Mouse (Mus musculus) forebrain, embryonic 14.5 days (tissue): ENCODE results near the gene Klrb1f. TPM values are rescaled to one million over a fixed set of nuclear protein-coding genes. Genes with fewer than 3 reads are reported as not detected.
"Not testable (repeated sequence)": the region's sequence is repeated elsewhere in the genome, so short reads cannot be mapped to it uniquely, and the experiment has no call there.

Source experiments
- ATAC-seq: fragments of 200-750 bp; cut with Nextera tagmentation; 2 replicates; pipeline ENCODE4 v1.8.0; 2017; ENCODE audit warnings: mild to moderate bottlenecking, moderate library complexity
- DNase-seq: peaks from one replicate; pipeline ENCODE4 v3.0.0-alpha.2; 2015; ENCODE audit warnings: low spot score
- H3K27ac ChIP-seq: fragments of 300-500 bp; sonication (generic); 2 replicates; pipeline ENCODE4 v1.5.1; 2014; ENCODE audit warnings: low read depth, mild to moderate bottlenecking, control low read depth, low read length, moderate library complexity
- H3K27me3 ChIP-seq: fragments of 300-500 bp; sonication (generic); replicated peaks from 2 replicates; pipeline ENCODE4 v1.6.1; 2014; ENCODE audit warnings: low read length, control low read depth, mixed read lengths; ENCODE audit not compliant: control insufficient read depth, insufficient read depth
- H3K36me3 ChIP-seq: fragments of 300-500 bp; sonication (generic); 2 replicates; pipeline ENCODE4 v1.6.1; 2014; ENCODE audit warnings: low read length, control low read depth; ENCODE audit not compliant: control insufficient read depth, insufficient read depth
- H3K4me1 ChIP-seq: fragments of 300-500 bp; sonication (generic); 2 replicates; pipeline ENCODE4 v1.6.1; 2014; ENCODE audit warnings: antibody characterized with exemption, low read length, control low read depth; ENCODE audit not compliant: control insufficient read depth, insufficient read depth
- H3K4me2 ChIP-seq: fragments of 300-500 bp; sonication (generic); 2 replicates; pipeline ENCODE4 v1.6.1; 2014; ENCODE audit warnings: mild to moderate bottlenecking, control low read depth, low read length
- H3K4me3 ChIP-seq: fragments of 300-500 bp; sonication (generic); 2 replicates; pipeline ENCODE4 v1.5.1; 2014; ENCODE audit warnings: low read depth, low read length, control low read depth
- H3K9ac ChIP-seq: fragments of 300-500 bp; sonication (generic); 2 replicates; pipeline ENCODE4 v1.6.1; 2014; ENCODE audit warnings: mild to moderate bottlenecking, low read length, control low read depth, moderate library complexity
- H3K9me3 ChIP-seq: fragments of 300-500 bp; sonication (generic); replicated peaks from 2 replicates; pipeline ENCODE4 v1.6.1; 2016; ENCODE audit warnings: low read length, control low read depth, mixed read lengths; ENCODE audit not compliant: control insufficient read depth
- WGBS: fragments of 180-500 bp; shearing (Covaris S2); extraction: QIAGEN DNeasy Blood & Tissue Kit; methylation state at CpG from one replicate; pipeline ENCODE4 v1.1.7; 2014; 5-methylcytosine and 5-hydroxymethylcytosine counted together
- polyA plus RNA-seq: library from polyadenylated mRNA; unstranded; fragments of >200 nt; fragmentation: Nextera tagmentation; extraction: Ambion mirVana; gene quantifications from 2 replicates; pipeline ENCODE4 v1.2.1, GENCODE M21; 2014

The Klrb1f gene
- 0.15 and 0.26 TPM in 2 replicates for polyA plus RNA-seq

DNA sequence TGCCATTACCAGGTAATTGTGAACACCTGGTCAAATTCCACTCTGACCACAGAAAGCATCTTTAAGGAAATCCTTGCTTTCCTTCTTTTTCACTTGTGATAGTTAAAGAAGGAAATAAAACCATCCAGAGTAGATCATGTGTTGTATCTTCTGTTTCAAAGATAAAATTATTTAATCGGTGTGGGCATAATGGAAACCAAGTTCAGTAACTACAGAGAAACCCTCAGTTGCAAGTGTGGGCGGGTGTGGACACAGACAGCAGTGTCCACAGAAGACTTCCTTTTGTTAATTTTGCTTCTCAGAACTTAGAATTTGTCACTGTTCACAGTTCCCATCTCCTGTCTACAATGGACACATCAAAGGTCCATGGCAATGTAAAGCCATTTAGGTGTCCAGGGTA lies at the start of gene Klrb1f:
Klrb1f (plus strand) TSS at position 301 of the 400 bp plus-strand sequence.
- Histone ChIP-seq H3K27me3 (no peaks in the 10 kb centered on the region), H3K36me3 (no peaks in the 10 kb centered on the region), H3K4me3 (no peak within 1 kb of the TSS), H3K4me2 (no peak within 1 kb of the TSS), H3K27ac (no peak within 1 kb of the TSS), H3K9ac (no peak within 1 kb of the TSS), H3K4me1 (no peaks in the 10 kb centered on the region), H3K9me3 (no peaks in the 10 kb centered on the region)
- 93% methylated on average over 2 of the region's 2 CpGs for WGBS
- DNase-seq (no peak), ATAC-seq (no peak)

DNA sequence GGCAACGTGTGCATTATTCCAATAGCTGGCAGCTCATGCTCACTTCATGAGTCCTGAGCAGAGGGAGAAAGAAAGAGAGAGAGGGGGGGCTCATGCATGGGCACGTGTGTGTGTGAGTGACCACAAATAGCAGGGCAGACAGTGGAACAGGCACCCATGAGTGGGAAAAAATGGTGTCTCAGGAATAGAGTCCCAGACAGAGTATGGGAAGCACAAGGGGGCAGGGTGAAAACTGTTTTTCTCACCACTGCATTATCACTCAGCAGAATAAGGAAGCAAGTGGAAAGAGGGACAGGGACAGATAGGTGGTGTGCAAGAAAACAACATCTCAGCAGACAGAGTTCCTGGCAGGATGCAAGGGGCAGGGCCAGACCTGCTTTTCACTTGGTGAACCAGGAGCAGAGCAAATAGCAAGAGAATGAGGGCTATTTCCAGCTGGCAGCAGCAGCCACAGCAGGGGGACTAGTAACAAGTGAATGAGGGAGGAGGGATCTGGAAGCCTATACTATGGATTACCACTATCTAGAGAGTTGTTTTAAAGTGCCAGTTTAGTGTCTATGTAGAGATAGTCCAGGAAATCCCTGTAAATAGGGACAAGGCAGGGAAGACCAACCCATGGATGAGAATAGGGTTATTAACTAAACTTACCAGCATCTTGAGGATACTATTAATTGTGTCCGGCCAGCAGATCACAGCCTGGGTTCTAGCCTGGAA lies 49.5 kb upstream of the Klrb1f start:
- Histone ChIP-seq H3K9ac (no peak overlapping the region), H3K36me3 (no peaks in the 10 kb centered on the region), H3K27me3 (no peaks in the 10 kb centered on the region), H3K27ac (no peak overlapping the region), H3K4me3 (no peak overlapping the region), H3K4me2 (no peak overlapping the region), H3K9me3 (no peaks in the 10 kb centered on the region), H3K4me1 (0 out of 2 replicates have a peak, but pooled peaks cover 5% of the 10 kb centered on the region)
- WGBS = 48% methylated on average over 3 of the region's 3 CpGs
- ATAC-seq (no peak), DNase-seq (peak; percentile 0)

DNA sequence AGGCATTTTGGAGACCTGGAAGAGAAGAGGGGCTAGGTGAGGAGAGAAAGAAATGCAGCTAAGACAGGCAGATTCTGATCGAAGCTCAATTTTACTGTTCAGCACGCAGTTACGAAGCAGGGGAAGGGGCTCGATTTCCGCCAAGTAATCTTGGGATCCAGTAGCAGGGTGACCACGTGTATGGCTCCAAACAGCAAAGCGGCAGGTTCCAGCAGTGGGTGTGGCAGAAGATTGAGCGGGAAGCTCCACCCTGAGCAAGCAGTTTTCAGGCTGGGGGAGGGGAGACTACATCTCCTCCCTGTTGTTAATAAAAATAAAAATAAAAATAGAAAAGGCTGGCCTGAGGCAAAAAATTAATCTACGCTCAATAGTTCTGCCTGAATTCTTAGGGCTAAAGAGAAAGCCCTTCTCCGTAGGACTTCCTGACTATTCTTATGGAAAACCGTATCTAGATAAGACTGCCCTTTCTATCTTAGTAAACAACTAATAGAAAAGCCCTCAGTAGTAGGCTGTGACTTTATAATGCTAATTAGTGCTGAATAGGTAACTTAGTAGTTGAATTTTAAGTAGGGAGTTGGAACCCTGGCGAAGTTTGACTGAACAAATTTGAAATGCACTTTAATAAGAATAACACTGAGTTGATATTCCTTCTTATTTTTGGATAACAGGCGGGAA lies 48.8 kb upstream of the Klrb1f start:
- 45% methylated on average over 13 of the region's 13 CpGs for WGBS
- no peak overlapping the region for H3K4me2 ChIP-seq
- no peak for ATAC-seq
- no peaks in the 10 kb centered on the region for H3K9me3 ChIP-seq
- H3K9ac ChIP-seq = no peak overlapping the region
- no peaks in the 10 kb centered on the region for H3K36me3 ChIP-seq
- H3K27ac ChIP-seq = no peak overlapping the region
- no peak overlapping the region for H3K4me3 ChIP-seq
- H3K4me1 ChIP-seq = 0 out of 2 replicates have a peak, but pooled peaks cover 5% of the 10 kb centered on the region
- DNase-seq = no peak
- H3K27me3 ChIP-seq = no peaks in the 10 kb centered on the region

DNA sequence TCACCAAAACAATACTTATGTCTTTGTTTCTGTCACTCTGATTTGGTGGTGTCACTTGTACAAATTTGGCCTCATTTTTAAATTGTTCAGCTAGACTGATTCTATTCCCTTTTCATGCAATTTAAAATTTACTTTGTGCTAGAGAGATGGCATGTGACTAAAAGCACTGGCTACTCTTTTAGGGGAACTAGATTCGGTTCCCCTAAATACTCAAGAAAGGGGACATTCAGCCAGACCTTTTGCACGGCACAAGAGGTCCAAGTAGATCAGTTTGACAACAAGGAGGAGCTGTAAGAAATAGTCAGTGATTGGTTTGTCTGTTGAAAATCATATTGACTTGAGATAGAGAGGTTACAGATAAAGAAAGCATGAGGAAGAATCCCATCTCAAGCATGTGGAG lies 44.3 kb upstream of the Klrb1f start:
- 93% methylated on average over 2 of the region's 2 CpGs for WGBS
- no peak for ATAC-seq
- no peaks in the 10 kb centered on the region for H3K4me1 ChIP-seq
- H3K27me3 ChIP-seq = no peaks in the 10 kb centered on the region
- no peak for DNase-seq
- H3K27ac ChIP-seq = no peak overlapping the region
- no peak overlapping the region for H3K4me3 ChIP-seq
- H3K36me3 ChIP-seq = no peaks in the 10 kb centered on the region
- H3K4me2 ChIP-seq = no peak overlapping the region
- H3K9ac ChIP-seq = no peak overlapping the region
- no peaks in the 10 kb centered on the region for H3K9me3 ChIP-seq

DNA sequence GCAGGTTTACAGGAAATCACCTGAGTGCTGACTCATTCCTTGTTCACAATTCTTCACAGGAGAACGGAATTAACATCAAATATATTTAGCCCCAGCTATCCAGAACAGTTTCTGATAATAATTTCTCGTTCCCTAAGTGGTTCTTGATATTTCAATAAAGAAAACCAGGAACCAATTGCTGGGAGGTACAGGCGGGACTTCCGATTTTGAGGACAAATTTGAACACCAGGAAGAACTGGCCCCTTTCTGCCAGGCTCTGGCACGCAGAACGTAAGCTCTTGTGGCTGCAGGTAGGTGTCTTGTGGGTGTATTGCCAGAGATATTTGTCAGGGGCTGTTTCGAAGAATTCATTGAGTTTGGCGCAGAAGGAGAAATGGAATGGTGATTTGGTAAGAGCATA lies 37.1 kb upstream of the Klrb1f start:
- WGBS = 90% methylated on average over 8 of the region's 8 CpGs
- no peaks in the 10 kb centered on the region for H3K36me3 ChIP-seq
- H3K27me3 ChIP-seq = no peaks in the 10 kb centered on the region
- no peak for ATAC-seq
- H3K4me2 ChIP-seq = no peak overlapping the region
- H3K27ac ChIP-seq = no peak overlapping the region
- H3K9me3 ChIP-seq = no peaks in the 10 kb centered on the region
- no peak for DNase-seq
- no peaks in the 10 kb centered on the region for H3K4me1 ChIP-seq
- no peak overlapping the region for H3K4me3 ChIP-seq
- no peak overlapping the region for H3K9ac ChIP-seq

DNA sequence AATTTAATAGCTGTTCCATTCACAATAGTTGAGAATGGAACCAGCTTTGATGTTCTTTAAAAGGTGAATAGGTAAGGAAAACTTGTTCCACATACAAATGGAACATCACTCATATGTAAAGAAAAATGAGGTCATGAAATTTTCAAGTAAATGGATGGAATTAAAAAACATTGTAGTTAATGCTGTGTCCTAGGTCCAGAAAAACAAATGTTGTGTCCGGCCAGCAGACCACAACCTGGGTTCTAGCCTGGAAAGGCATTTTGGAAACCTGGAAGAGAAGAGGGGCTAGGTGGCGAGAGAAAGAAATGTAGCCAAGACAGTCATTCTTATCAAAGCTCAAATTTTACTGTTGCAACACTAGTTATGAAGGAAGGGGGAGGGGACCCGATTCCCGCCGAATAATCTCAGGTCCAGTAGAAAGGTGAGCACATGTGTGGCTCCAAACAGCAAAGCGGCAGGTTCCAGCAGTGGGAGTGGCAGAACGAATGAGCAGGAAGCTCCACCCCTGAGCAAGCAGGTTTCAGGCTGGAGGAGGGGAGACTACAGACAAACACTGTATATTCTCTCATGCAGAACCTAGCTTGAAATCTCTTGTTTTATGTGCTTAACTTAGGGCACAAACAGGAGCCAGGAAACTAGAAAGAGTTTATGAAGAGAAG lies 35.7 kb upstream of the Klrb1f start:
- H3K4me3 ChIP-seq, DNase-seq, H3K27me3 ChIP-seq, ATAC-seq, H3K27ac ChIP-seq, H3K36me3 ChIP-seq, H3K4me1 ChIP-seq, H3K4me2 ChIP-seq, H3K9ac ChIP-seq, H3K9me3 ChIP-seq: not testable (repeated sequence)
- WGBS = 90% methylated on average over 7 of the region's 7 CpGs

DNA sequence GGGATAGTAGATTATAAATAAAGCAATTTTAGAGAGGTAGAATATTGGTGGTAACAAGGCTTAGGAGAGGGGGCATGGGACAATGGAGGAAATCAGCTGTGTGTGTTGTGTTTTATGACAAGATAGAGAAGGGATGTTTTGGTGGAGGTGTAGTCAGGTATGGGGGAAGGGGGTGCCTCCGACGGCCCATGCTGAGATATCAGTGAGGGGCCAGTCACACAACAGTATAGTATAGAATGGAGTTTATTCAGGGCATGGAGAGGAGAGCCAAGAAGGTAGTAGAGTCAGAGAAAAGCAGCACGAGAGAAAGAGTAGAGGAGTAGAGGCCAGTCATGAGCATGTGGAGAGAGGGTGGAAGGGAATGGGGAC lies 35.2 kb upstream of the Klrb1f start:
- no peak overlapping the region for H3K4me2 ChIP-seq
- no peaks in the 10 kb centered on the region for H3K9me3 ChIP-seq
- no peak overlapping the region for H3K27ac ChIP-seq
- ATAC-seq (no peak), DNase-seq (no peak)
- no peaks in the 10 kb centered on the region for H3K36me3 ChIP-seq
- no peak overlapping the region for H3K9ac ChIP-seq
- no peak overlapping the region for H3K4me3 ChIP-seq
- no peaks in the 10 kb centered on the region for H3K27me3 ChIP-seq
- H3K4me1 ChIP-seq = no peaks in the 10 kb centered on the region
- 84% methylated on average over 3 of the region's 3 CpGs for WGBS

DNA sequence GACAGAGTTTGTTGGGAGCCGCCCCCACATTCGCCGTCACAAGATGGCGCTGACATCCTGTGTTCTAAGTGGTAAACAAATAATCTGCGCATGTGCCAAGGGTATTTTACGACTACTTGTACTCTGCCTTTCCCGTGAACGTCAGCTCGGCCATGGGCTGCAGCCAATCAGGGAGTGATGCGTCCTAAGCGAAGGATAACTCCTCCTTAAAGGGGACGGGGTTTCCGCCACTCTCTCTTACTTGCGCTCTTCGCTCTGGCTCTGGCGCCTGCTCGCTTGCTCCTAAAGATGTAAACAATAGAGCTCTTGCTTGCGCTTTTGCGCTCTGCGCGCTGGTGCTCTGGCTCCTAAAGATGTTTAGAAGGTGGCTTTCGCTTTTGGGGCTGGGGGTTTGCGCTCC lies 33.7 kb upstream of the Klrb1f start:
- not testable (repeated sequence) for ATAC-seq, H3K9me3 ChIP-seq, DNase-seq, H3K27ac ChIP-seq, H3K27me3 ChIP-seq, H3K4me1 ChIP-seq, H3K4me2 ChIP-seq, H3K4me3 ChIP-seq, H3K9ac ChIP-seq, H3K36me3 ChIP-seq
- 98% methylated on average over 18 of the region's 23 CpGs for WGBS

DNA sequence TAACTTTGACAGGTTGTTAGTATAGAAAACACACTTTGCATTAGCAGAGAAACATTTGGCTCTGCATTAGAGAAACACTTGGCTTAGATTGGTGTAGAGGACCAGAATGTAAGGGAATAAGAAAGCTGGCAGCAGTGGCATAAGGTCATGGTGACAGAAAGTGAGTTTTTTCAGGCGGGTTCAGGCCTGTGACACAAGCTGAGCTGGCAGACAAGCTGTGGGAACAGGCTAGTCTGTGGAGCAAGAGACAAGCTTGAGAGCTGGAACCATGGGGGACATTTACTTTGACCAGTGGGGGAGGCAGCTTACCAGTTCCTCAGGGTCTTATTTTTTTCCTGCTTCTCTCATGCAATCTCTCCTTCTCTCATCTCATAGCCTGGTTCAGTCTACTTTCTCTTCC lies 32.7 kb upstream of the Klrb1f start:
- no peak overlapping the region for H3K4me2 ChIP-seq
- ATAC-seq (no peak), DNase-seq (no peak)
- H3K9me3 ChIP-seq = no peaks in the 10 kb centered on the region
- H3K4me3 ChIP-seq = no peak overlapping the region
- no peak overlapping the region for H3K9ac ChIP-seq
- 52% methylated on average over 1 of the region's 1 CpGs for WGBS
- H3K4me1 ChIP-seq = no peaks in the 10 kb centered on the region
- H3K27ac ChIP-seq = no peak overlapping the region
- H3K27me3 ChIP-seq = no peaks in the 10 kb centered on the region
- H3K36me3 ChIP-seq = no peaks in the 10 kb centered on the region
